Mouse (Mus musculus) testis, adult 10 weeks (tissue): ENCODE data around the gene Josd1. TPM values are rescaled to one million over a fixed set of nuclear protein-coding genes. Genes with fewer than 3 reads are reported as not detected.

Experiments
- polyA plus RNA-seq: library from polyadenylated mRNA; stranded (reverse); fragments of 350-450 nt; fragmentation: Illumina TruSeq; extraction: RNeasy Lipid Tissue Mini Kit (QIAGEN cat#74804); gene quantifications from one replicate; pipeline ENCODE4 v1.2.3, GENCODE M21; 2014; ENCODE audit warnings: low read depth, low replicate concordance

The Josd1 gene
- 20.2 TPM for polyA plus RNA-seq

DNA sequence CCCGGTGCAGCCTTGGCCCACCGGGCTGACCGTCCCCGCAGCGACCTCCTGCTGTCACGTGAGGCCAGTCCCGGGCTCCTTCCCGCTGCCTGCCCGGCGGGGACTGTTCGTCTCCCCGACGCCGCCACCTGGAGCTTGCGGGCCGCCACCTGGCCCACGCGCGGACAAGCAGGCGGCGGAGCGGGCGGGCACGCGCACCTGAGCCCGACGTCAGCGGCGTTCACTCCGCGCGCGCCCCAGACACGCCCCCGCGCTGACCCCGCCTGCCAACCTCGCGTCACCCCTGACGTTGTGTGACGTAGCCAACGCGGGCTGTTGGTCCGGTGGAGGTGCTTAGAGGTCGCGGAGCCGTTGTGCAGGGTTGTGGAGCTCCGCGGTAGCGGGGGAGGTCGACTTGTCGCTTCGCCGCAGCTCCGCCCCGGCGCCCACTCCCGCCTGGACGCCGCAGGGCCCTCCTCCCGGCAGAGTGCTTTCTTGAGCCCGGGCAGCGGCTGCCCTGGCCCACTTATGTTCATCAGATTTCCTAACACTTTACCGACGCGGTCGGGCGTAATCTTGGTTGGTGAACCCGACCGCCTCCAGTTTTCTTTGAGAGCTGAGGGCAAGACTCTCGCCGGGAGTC, at the start of gene Josd1:
Gene Josd1 (minus strand): TSS at position 274 of the 622 bp plus-strand sequence.

DNA sequence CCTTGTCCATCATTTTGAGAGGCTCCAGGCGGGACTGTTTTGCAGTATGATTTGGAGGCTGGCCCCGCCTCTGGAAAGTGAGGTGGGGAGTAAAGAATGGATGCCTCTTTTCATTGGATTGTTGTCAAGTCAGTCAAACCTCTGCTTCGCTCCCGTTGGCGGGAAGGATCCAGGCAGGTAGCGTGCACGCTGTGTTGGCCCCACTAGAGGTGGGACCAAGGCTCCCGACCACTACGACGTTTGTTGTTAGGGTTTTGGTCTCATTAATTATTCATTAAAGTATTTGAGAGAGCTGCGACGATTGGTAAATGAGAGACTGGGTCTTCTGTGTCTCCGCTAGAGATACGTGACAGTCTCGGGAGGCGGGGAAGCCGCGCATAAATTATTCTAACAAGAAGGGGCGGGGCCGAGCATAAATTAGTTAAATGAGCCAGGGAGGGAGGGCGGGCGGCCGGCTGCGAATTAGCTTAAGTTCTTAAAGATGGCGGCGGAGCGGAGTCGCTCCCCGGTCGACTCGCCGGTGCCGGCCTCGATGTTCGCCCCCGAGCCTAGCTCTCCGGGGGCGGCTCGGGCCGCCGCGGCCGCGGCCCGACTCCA, 2.8 kb upstream of the Josd1 start, which contains the start of gene Gtpbp1:
Gene Gtpbp1 (plus strand): TSS at position 420 of the 597 bp plus-strand sequence.

DNA sequence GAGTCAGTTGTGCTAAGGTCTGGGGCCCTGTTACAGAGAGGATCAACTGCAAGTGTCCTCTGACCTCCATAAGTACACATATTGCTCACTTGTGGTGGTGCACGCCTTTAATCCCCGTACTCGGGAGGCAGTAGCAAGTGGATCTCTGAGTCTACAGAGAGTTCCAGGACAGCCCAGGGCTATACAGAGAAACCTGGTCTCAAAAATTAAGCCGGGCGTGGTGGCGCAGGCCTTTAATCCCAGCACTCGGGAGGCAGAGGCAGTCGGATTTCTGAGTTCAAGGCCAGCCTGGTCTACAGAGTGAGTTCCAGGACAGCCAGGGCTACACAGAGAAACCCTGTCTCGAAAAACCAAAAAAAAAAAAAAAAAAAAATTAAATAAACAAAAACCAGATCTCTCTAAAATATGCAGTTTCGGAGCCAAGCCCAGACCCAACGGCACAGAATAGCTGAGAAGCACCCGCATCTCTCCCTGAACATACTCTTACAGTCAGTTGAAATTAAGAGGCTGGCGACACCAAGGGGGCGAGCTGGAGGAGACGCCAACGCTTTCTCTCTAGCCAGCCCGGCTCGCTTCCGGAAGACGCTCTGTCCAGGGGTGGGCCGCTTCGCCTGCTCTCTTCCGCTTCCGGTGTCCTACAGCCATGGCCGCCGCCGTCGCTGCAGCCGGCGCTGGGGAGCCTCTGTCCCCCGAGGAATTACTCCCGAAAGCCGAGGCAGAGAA, 17.3 kb downstream of the Josd1 start, which contains the start of gene Tomm22:
Gene Tomm22 (plus strand): TSS at position 613 of the 723 bp plus-strand sequence.

DNA sequence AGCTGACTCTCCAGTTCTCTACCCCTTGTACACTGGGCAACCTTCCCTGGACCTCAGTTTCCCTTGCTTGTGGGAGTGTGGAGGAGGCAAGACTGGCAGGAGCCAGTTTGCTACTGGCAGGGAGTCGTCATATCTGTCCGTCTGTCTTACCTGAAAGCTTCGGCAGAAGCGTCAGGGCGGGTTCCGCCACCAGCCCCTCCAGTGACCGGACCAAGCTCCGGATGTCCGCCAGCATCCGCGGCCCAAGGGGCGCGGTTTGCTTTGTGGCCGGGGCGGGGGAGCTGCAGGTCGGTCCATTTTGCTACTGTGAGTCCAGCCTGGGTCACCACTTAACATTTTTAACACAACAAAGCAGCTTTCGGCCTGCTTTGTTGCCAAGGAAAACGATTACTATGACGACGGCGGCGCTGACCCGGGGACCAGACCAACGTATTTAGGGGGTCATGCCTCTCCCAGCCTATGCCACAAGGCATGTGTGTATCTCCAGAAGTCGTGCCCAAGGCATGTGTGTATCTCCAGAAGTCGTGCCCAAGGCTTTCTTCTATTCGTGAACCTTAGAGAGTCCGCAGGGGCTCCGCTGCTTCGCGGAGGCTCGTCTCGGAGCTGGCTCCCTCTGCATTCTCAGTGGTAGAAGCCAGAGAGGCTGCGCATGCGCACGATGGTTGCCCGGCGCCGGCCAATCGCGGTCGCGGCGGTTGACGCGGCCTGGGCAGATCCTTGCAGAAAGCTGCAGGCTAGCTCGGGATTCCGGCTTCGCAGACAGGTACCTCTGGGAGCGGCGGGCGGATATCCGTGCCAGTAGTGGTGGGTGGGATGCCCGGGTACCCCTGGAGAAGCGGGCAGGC, 29.0 kb downstream of the Josd1 start, which contains the start of the genes Fam227a and Cby1:
Gene Fam227a (minus strand): TSS at position 426 of the 845 bp plus-strand sequence.
Gene Cby1 (plus strand): TSS at position 669 of the 845 bp plus-strand sequence.

Other genes with a start within 250 kb of the Josd1 start
- gene Csnk1e, start 232.4 kb downstream of the Josd1 start, polyA plus RNA-seq: 1.2 TPM
- not detected for gene Kcnj4, start 182.7 kb downstream of the Josd1 start, polyA plus RNA-seq
- gene Kdelr3, start 171.5 kb downstream of the Josd1 start, polyA plus RNA-seq: 1.4 TPM
- gene Ddx17, start 141.2 kb downstream of the Josd1 start, polyA plus RNA-seq: 234 TPM
- 34.5 TPM for gene Dmc1, start 82.8 kb downstream of the Josd1 start, polyA plus RNA-seq
- gene Fam227a, start 29.0 kb downstream of the Josd1 start, polyA plus RNA-seq: 42.9 TPM
- 10.6 TPM for gene Cby1, start 28.7 kb downstream of the Josd1 start, polyA plus RNA-seq
- gene Tomm22, start 17.1 kb downstream of the Josd1 start, polyA plus RNA-seq: 709 TPM
- 2.8 TPM for gene Gtpbp1, start 2.9 kb upstream of the Josd1 start, polyA plus RNA-seq
- 2.1 TPM for gene Sun2, start 54.6 kb upstream of the Josd1 start, polyA plus RNA-seq
- 5.6 TPM for gene Dnal4, start 89.9 kb upstream of the Josd1 start, polyA plus RNA-seq
- gene Nptxr, start 116.8 kb upstream of the Josd1 start, polyA plus RNA-seq: 0.83 TPM
- gene Npcd, start 146.3 kb upstream of the Josd1 start, polyA plus RNA-seq: not detected
- gene Cbx6, start 146.8 kb upstream of the Josd1 start, polyA plus RNA-seq: 0.90 TPM
- 3.6 TPM for gene Apobec3, start 203.7 kb upstream of the Josd1 start, polyA plus RNA-seq